Mouse (Mus musculus): ENCODE results near the gene Kcna4. TPM values are rescaled to one million over a fixed set of nuclear protein-coding genes. Genes with fewer than 3 reads are reported as not detected.

The Kcna4 gene
- not detected for polyA plus RNA-seq (2014; fragmentation: Illumina TruSeq; extraction: RNeasy Lipid Tissue Mini Kit (QIAGEN cat#74804); ENCODE audit: low read depth, low replicate concordance)

DNA sequence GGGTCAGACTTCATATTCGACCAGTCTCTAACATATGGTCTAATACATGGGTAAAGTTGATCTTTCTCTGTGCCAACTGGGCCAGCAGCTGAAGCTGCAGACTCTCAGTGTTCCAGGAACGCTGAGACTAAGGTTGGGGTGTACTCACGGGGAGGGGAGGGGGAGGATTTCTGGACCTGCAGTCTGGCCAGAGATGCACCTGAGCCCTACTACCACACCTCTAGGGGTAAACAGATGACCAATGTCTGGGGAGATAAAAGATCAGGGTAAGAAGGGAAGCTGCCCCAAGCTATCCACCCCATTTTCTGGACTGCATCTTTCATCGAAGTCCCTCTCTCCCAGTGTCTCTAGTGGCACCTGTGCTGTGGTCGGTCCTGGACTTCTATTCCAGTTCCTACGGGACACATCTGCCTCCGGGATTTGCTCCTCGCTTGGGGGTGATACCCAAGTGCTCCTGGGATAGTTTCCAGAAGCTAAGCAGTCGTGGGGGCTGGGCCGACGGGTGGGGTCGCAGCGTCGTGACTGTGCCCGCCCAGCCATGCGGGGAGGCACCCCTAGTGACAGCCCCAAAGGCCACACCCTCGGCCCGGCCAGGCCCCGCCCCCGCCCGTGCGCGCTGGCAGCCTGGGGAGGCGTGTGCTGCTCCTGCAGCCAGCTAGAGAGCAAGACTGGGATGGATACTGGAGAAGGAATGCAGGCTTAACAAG, at the start of gene Kcna4:
Gene Kcna4 (plus strand): TSS at position 650 of the 707 bp plus-strand sequence.

Other genes with a start within 250 kb of the Kcna4 start
- not detected for gene Fshb, start 231.0 kb upstream of the Kcna4 start, polyA plus RNA-seq (2014; fragmentation: Illumina TruSeq; extraction: RNeasy Lipid Tissue Mini Kit (QIAGEN cat#74804); ENCODE audit: low read depth, low replicate concordance)

Measured in adipose tissue, adult 10 weeks (tissue).